7 mouse cellular contexts compared by ENCODE assay signal in the genomic region with DNA sequence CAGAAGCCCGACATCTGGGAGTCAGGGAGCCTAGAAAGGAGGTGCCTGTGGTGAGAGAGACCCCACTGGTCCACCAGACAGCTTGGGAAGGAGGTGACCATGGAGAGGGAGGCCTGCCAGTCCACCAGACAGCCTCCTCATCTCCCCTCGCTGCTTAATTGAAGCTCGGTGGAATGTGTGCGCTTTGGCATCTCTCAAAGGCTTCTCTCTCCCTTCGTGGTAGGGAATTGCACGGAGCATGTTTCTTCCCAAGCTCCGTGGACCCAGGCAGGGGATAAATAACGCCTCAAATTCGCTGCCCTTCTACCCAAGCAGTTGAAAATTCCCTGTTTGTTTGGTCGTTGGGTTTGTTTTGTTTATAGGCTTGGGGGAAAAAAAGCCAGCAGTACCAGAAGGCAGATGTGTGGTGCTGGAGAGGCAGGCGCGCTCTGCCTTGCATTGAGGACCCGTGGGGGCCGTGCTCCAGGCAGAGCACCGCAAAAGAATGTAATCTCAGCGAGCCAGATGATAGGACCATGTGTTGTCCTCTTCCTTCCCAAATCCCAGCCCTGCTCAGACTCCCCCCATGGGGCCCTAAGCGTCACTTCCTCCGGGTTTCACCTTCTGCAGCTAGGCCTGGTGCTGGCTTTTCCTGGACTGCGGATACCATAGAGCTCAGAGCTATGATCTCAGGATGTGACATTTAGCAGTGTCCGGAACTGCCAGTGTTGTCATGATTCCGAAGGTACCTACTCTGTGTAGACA. TPM values are rescaled to one million over a fixed set of nuclear protein-coding genes. Genes with fewer than 3 reads are reported as not detected.
A peak's percentile ranks its signal among the peaks of the same experiment; 100 is the strongest.
DNase-seq lines count a peak whose midpoint lies in the region; ATAC-seq lines count a peak whose summit lies in the region.

No protein-coding gene starts in this region.

- H3K9ac ChIP-seq in forebrain, embryonic 11.5 days (ENCODE audit: low read length) = no peak overlapping the region

- H3K4me3 ChIP-seq in embryonic facial prominence, embryonic 10.5 days = no peak overlapping the region
- no peak overlapping the region for H3K4me3 ChIP-seq in forebrain, embryonic 11.5 days (ENCODE audit: low read depth, low read length)

- H3K4me1 ChIP-seq in embryonic facial prominence, embryonic 10.5 days = peaks cover 11% of the 10 kb centered on the region
- 0 out of 2 replicates have a peak, but pooled peaks cover 2% of the 10 kb centered on the region for H3K4me1 ChIP-seq in forebrain, embryonic 11.5 days (replicated peaks; ENCODE audit: control insufficient read depth, insufficient read depth, low read length)

- H3K27ac ChIP-seq in embryonic facial prominence, embryonic 10.5 days (replicated peaks) = 0 out of 2 replicates have a peak overlapping the region, but pooled peaks have one; percentile 15
- 0 out of 2 replicates have a peak overlapping the region, but pooled peaks have one; percentile 12 for H3K27ac ChIP-seq in forebrain, embryonic 11.5 days (ENCODE audit: low read depth, low read length)

- H3K27me3 ChIP-seq in embryonic facial prominence, embryonic 10.5 days (replicated peaks; ENCODE audit: low read depth, poor library complexity, severe bottlenecking) = no peaks in the 10 kb centered on the region
- no peaks in the 10 kb centered on the region for H3K27me3 ChIP-seq in forebrain, embryonic 11.5 days (ENCODE audit: control insufficient read depth, insufficient read depth, low read length)

- no peak for ATAC-seq in forebrain, embryonic 11.5 days (replicated peaks; ENCODE audit: low FRiP score)

- intact Hi-C loops in heart, postnatal 25 days (cut with DNase I) = no loop called here

- peak; percentile 12 for DNase-seq in embryonic facial prominence, embryonic 10.5 days (ENCODE audit: low spot score)
- no peak for DNase-seq in forebrain, embryonic 11.5 days (ENCODE audit: low spot score)
- DNase-seq in heart, postnatal 25 days (ENCODE audit: low spot score) = peak; percentile 56
- peak; percentile 47 to 55 for DNase-seq in kidney, postnatal 4 days
- DNase-seq in thymus, postnatal 14 days = no peak
- DNase-seq in cerebellum, adult 9-10 months = no peak
- no peak for DNase-seq in cerebellum, adult 8-10 months

- 77% methylated on average over 21 of the region's 21 CpGs for WGBS in embryonic facial prominence, embryonic 10.5 days
- WGBS in forebrain, embryonic 11.5 days = 80% methylated on average over 21 of the region's 21 CpGs

- peaks cover 27% of the 10 kb centered on the region for H3K36me3 ChIP-seq in embryonic facial prominence, embryonic 10.5 days (replicated peaks)
- no peaks in the 10 kb centered on the region for H3K36me3 ChIP-seq in forebrain, embryonic 11.5 days (ENCODE audit: control insufficient read depth, insufficient read depth, low read length)

- no peaks in the 10 kb centered on the region for H3K9me3 ChIP-seq in embryonic facial prominence, embryonic 10.5 days
- H3K9me3 ChIP-seq in forebrain, embryonic 11.5 days (ENCODE audit: control insufficient read depth, low read length) = no peaks in the 10 kb centered on the region

- H3K4me2 ChIP-seq in forebrain, embryonic 11.5 days (ENCODE audit: low read depth, low read length, severe bottlenecking) = no peak overlapping the region

RNA-seq across cellular contexts. Expression of gene Rbm19, which starts 40.1 kb away (rescaled TPM):
- 37.5 and 38.5 TPM in 2 replicates for polyA plus RNA-seq in embryonic facial prominence, embryonic 10.5 days (2016; fragmentation: Nextera tagmentation; extraction: Ambion mirVana)
- polyA plus RNA-seq in forebrain, embryonic 11.5 days (2014; fragmentation: Nextera tagmentation; extraction: Ambion mirVana) = 24.6 and 28.2 TPM in 2 replicates
- total RNA-seq in heart, postnatal 25 days (2021) = 10 to 100 TPM; 17.6 to 19.5 TPM

Comparison
In these comparisons a context has a peak if more than half of its experiments do, and no peak if none do; other contexts are left out.
1. DNase-seq: peak in embryonic facial prominence, embryonic 10.5 days (single experiment), heart, postnatal 25 days (single experiment) and kidney, postnatal 4 days (2 of 2); none in forebrain, embryonic 11.5 days (single experiment), thymus, postnatal 14 days (single experiment), cerebellum, adult 9-10 months (single experiment) and cerebellum, adult 8-10 months (single experiment).